Comparison of ENCODE assay signal across 7 mouse cellular contexts in the genomic region with DNA sequence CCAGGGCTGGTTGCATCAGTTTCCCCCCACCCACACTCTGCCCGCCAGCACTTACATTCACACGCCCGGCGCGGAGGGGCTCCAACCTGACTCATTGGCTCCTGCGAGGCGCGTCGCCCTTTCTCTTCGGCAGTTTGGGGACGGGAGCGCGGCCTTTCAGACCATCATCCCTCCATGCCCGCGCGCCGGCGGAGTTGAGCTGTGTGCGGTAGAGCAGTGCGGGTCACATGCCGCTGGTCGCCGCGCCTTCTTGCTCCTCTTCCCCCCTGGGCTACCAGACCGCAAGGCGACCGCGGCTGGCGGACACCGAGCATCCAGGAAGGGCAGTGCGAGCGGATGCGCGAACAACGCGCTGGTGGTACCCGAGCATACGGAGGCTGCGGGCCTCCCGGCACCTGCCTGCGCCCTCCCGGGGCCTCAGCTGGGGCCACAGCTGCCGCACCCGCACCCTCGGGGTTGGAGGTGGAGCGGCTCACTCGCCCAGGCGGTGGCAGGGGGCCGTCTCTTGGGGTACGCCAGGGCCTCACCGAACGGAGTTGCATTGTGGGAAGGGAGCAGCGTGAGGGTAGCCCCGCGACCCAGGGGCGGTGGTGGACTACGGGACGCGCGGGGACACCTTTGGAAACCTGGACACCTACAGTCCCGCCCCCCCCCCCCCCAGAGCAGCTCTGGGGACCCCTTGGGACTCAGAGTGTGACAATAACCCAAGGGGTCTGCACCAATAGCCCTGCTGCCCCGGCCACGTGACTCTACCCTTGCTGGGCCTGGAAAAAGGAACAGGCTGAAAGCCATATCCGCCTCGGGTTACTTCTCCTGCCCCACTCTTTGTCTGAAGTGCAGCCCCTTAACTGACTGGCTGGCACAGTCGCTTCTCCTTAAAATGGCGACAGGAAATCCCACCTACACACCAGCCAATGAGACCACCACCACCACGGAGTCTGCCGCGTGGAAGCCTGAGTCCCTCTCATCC. TPM values are rescaled to one million over a fixed set of nuclear protein-coding genes. Genes with fewer than 3 reads are reported as not detected.
DNase-seq lines count a peak whose midpoint lies in the region; ATAC-seq lines count a peak whose summit lies in the region.

A gene (minus strand): TSS at position 478 of the 970 bp plus-strand sequence.

- no peak within 1 kb of the TSS for H3K27ac ChIP-seq in brown adipose tissue, adult 24 weeks (replicated peaks; ENCODE audit: low read depth, low read length)
- H3K27ac ChIP-seq in forebrain, embryonic 11.5 days (ENCODE audit: low read depth, low read length) = peak within 1 kb of the TSS; percentile 98

- no peaks in the 10 kb centered on the region for H3K27me3 ChIP-seq in forebrain, embryonic 11.5 days (ENCODE audit: control insufficient read depth, insufficient read depth, low read length)

- WGBS in forebrain, embryonic 11.5 days = under 1% methylated on average over 55 of the region's 70 CpGs

- H3K4me3 ChIP-seq in brown adipose tissue, adult 24 weeks (ENCODE audit: insufficient read depth, low read depth, low read length) = peak within 1 kb of the TSS; percentile 63
- peak within 1 kb of the TSS; percentile 79 for H3K4me3 ChIP-seq in forebrain, embryonic 11.5 days (ENCODE audit: low read depth, low read length)

- DNase-seq in Muller cell, postnatal 12 days (ENCODE audit: inconsistent ontology term) = peak; percentile 71
- peak; percentile 89 for DNase-seq in forebrain, embryonic 11.5 days (ENCODE audit: low spot score)
- peak; percentile 61 for DNase-seq in heart, postnatal 4 days
- DNase-seq in left cerebral cortex, adult 18-20 months (ENCODE audit: low spot score in 2 of 2) = peak; percentile 44 to 62
- peak; percentile 61 to 64 for DNase-seq in lung, postnatal 4 days
- DNase-seq in right cerebral cortex, adult 18-20 months = peak; percentile 58

- peak within 1 kb of the TSS; percentile 99 for H3K9ac ChIP-seq in forebrain, embryonic 11.5 days (ENCODE audit: low read length)

- H3K4me2 ChIP-seq in forebrain, embryonic 11.5 days (ENCODE audit: low read depth, low read length, severe bottlenecking) = peak within 1 kb of the TSS; percentile 86

- H3K9me3 ChIP-seq in forebrain, embryonic 11.5 days (ENCODE audit: control insufficient read depth, low read length) = no peaks in the 10 kb centered on the region

- peak; percentile 85 for ATAC-seq in forebrain, embryonic 11.5 days (replicated peaks; ENCODE audit: low FRiP score)

- H3K4me1 ChIP-seq in brown adipose tissue, adult 24 weeks (ENCODE audit: control insufficient read depth, insufficient read depth, insufficient read length, low read length) = no peaks in the 10 kb centered on the region; the same call in 1 of the 2 replicates
- H3K4me1 ChIP-seq in forebrain, embryonic 11.5 days (replicated peaks; ENCODE audit: control insufficient read depth, insufficient read depth, low read length) = 0 out of 2 replicates have a peak, but pooled peaks cover 6% of the 10 kb centered on the region

- no peaks in the 10 kb centered on the region; the same call in 1 of the 2 replicates for H3K36me3 ChIP-seq in forebrain, embryonic 11.5 days (ENCODE audit: control insufficient read depth, insufficient read depth, low read length)

RNA-seq across cellular contexts. Expression of the gene that starts here (rescaled TPM):
- 0.28 TPM in 1 of 2 replicates, not detected in the other for polyA plus RNA-seq in brown adipose tissue, adult 24 weeks (2012; ENCODE audit: insufficient read depth, insufficient read length, missing spikeins)
- 134 and 139 TPM in 2 replicates for polyA plus RNA-seq in forebrain, embryonic 11.5 days (2014; fragmentation: Nextera tagmentation; extraction: Ambion mirVana)
- total RNA-seq in heart, postnatal 4 days (2021) = 10 to 100 TPM; 88.2 to 90.4 TPM
- total RNA-seq in left cerebral cortex, adult 18-20 months (2021) = 100 to 1,000 TPM; 112 to 114 TPM

Comparison
In these comparisons a context has a peak if more than half of its experiments do, and no peak if none do; other contexts are left out.
1. RNA of the gene that starts here (polyA plus RNA-seq): 134 to 139 TPM in forebrain, embryonic 11.5 days; 0.28 TPM in brown adipose tissue, adult 24 weeks; every median in the first group is over 100 times any median in the second.
2. Peak in every context shown above with its lines, with median percentiles within 50 percentile points of each other: DNase-seq.